Mouse (Mus musculus) MEL (cell line): Measurements from ENCODE around the gene Prr12. TPM values are rescaled to one million over a fixed set of nuclear protein-coding genes. Genes with fewer than 3 reads are reported as not detected.

ENCODE experiments used
- DNase-seq: peaks from one replicate; pipeline ENCODE4 v3.0.0; 2011; ENCODE audit warnings: low read depth, low spot score
- H3K27ac ChIP-seq: 2 replicates; pipeline ENCODE4 v1.5.1; 2012; ENCODE audit warnings: low read depth, mild to moderate bottlenecking, control low read depth, low read length, moderate library complexity; ENCODE audit not compliant: control insufficient read depth
- H3K27me3 ChIP-seq, 2 experiments: fragments of 150-350 bp in 1 of 2; sonication (generic) in 1 of 2; 2 replicates each; pipeline ENCODE4 v1.6.1; 2012; ENCODE audit warnings: low read length in 2 of 2, mild to moderate bottlenecking in 2 of 2, improper control_type of control experiment in 1 of 2, moderate library complexity in 1 of 2; ENCODE audit not compliant: insufficient read depth in 2 of 2, control insufficient read depth in 1 of 2
- H3K36me3 ChIP-seq, 2 experiments: 2 replicates each; pipeline ENCODE4 v1.6.1; 2012 to 2014; ENCODE audit warnings: low read length in 2 of 2, improper control_type of control experiment in 1 of 2, inconsistent platforms in 1 of 2, mild to moderate bottlenecking in 1 of 2; ENCODE audit not compliant: insufficient read depth in 2 of 2, control insufficient read depth in 1 of 2
- H3K4me1 ChIP-seq, 2 experiments: fragments of 150-350 bp in 1 of 2; sonication (generic) in 1 of 2; 2 replicates each; pipeline ENCODE4 v1.6.1; 2012; ENCODE audit warnings: low read length in 2 of 2, improper control_type of control experiment in 1 of 2, mild to moderate bottlenecking in 1 of 2; ENCODE audit not compliant: insufficient read depth in 2 of 2, control insufficient read depth in 1 of 2
- H3K4me3 ChIP-seq, 2 experiments: fragments of 150-350 bp in 1 of 2; sonication (generic) in 1 of 2; 2 replicates each; pipeline ENCODE4 v1.5.1; 2012; ENCODE audit warnings: low read depth in 2 of 2, low read length in 2 of 2, mild to moderate bottlenecking in 2 of 2, moderate library complexity in 2 of 2, control low read depth in 1 of 2, improper control_type of control experiment in 1 of 2; ENCODE audit not compliant: control insufficient read depth in 1 of 2, insufficient read depth in 1 of 2
- H3K79me2 ChIP-seq: 2 replicates; pipeline ENCODE4 v1.6.1; 2012; ENCODE audit warnings: mild to moderate bottlenecking, low read length, moderate library complexity; ENCODE audit not compliant: control insufficient read depth, poor library complexity, insufficient read depth
- H3K9ac ChIP-seq: 2 replicates; pipeline ENCODE4 v1.6.1; 2012; ENCODE audit warnings: low read depth, mild to moderate bottlenecking, control low read depth, low read length, moderate library complexity; ENCODE audit not compliant: control insufficient read depth, poor library complexity, severe bottlenecking
- H3K9me3 ChIP-seq: fragments of 150-350 bp; sonication (generic); replicated peaks from 2 replicates; pipeline ENCODE4 v1.6.1; 2012; ENCODE audit warnings: mild to moderate bottlenecking, low read length, improper control_type of control experiment, moderate library complexity; ENCODE audit not compliant: insufficient read depth
- CHD1 ChIP-seq: IDR thresholded peaks from 2 replicates; pipeline ENCODE4 v1.6.1; 2012; ENCODE audit warnings: low read depth, mild to moderate bottlenecking, inconsistent platforms, low read length, improper control_type of control experiment
- GABPA ChIP-seq: IDR thresholded peaks from 2 replicates; pipeline ENCODE4 v1.6.1; 2012; ENCODE audit warnings: low read depth, mild to moderate bottlenecking, inconsistent platforms, low read length, improper control_type of control experiment, moderate library complexity
- HCFC1 ChIP-seq: IDR thresholded peaks from 2 replicates; pipeline ENCODE4 v1.6.1; 2012; ENCODE audit warnings: low read depth, mild to moderate bottlenecking, inconsistent platforms, low read length, improper control_type of control experiment, moderate library complexity
- MAFK ChIP-seq: IDR thresholded peaks from 2 replicates; pipeline ENCODE4 v1.6.1; 2011; ENCODE audit warnings: low read depth, mild to moderate bottlenecking, low read length, improper control_type of control experiment, borderline replicate concordance
- MEF2A ChIP-seq: IDR thresholded peaks from 2 replicates; pipeline ENCODE4 v1.6.1; 2014; ENCODE audit warnings: low read depth, mild to moderate bottlenecking, inconsistent platforms, low read length, improper control_type of control experiment; ENCODE audit not compliant: poor library complexity, insufficient replicate concordance, severe bottlenecking; ENCODE audit errors: extremely low read depth
- MYC ChIP-seq: IDR thresholded peaks from 2 replicates; pipeline ENCODE4 v1.6.1; 2011; ENCODE audit warnings: low read depth, mild to moderate bottlenecking, low read length, improper control_type of control experiment, moderate library complexity
- POLR2A ChIP-seq, 2 experiments: IDR thresholded peaks; 2 replicates each; pipeline ENCODE4 v1.6.1; 2011 to 2012; ENCODE audit warnings: low read length in 2 of 2, mild to moderate bottlenecking in 2 of 2, control low read depth in 1 of 2, improper control_type of control experiment in 1 of 2, low read depth in 1 of 2, moderate library complexity in 1 of 2; ENCODE audit not compliant: control insufficient read depth in 1 of 2, insufficient read depth in 1 of 2, poor library complexity in 1 of 2
- POLR2AphosphoS5 ChIP-seq: IDR thresholded peaks from 2 replicates; pipeline ENCODE4 v1.6.1; 2012; ENCODE audit warnings: low read depth, borderline replicate concordance, mild to moderate bottlenecking, inconsistent platforms, low read length, moderate library complexity, mixed read lengths
- RCOR1 ChIP-seq: IDR thresholded peaks from 2 replicates; pipeline ENCODE4 v1.6.1; 2012; ENCODE audit warnings: low read depth, mild to moderate bottlenecking, inconsistent platforms, low read length, improper control_type of control experiment
- USF2 ChIP-seq, 2 experiments: IDR thresholded peaks; 2 replicates each; pipeline ENCODE4 v1.6.1; 2011 to 2012; ENCODE audit warnings: improper control_type of control experiment in 2 of 2, low read length in 2 of 2, borderline replicate concordance in 1 of 2, inconsistent platforms in 1 of 2, low read depth in 1 of 2, mild to moderate bottlenecking in 1 of 2; ENCODE audit not compliant: insufficient read depth in 1 of 2
- ZKSCAN1 ChIP-seq: IDR thresholded peaks from 2 replicates; pipeline ENCODE4 v1.6.1; 2012; ENCODE audit warnings: low read depth, mild to moderate bottlenecking, inconsistent platforms, low read length, improper control_type of control experiment, moderate library complexity
- ZNF384 ChIP-seq: IDR thresholded peaks from 2 replicates; pipeline ENCODE4 v1.6.1; 2012; ENCODE audit warnings: low read depth, mild to moderate bottlenecking, inconsistent platforms, low read length, improper control_type of control experiment
- polyA plus RNA-seq, 2 experiments: library from polyadenylated mRNA; stranded (reverse) in 1 of 2; unstranded in 1 of 2; fragments of >175 nt in 1 of 2; fragments of >200 nt in 1 of 2; gene quantifications; 2 replicates each; pipeline versions ENCODE4 v1.2.1 to v1.2.4; 2012; ENCODE audit warnings: low replicate concordance in 2 of 2, low read depth in 1 of 2; ENCODE audit not compliant: insufficient read length in 2 of 2, insufficient read depth in 1 of 2, missing spikeins in 1 of 2
- total RNA-seq: library from RNA; depleted of rRNA; stranded (reverse); fragments of 300-350 nt; gene quantifications from 2 replicates; pipeline ENCODE4 v1.2.3, GENCODE M21; 2012

Prr12 gene
- total and polyA plus RNA-seq, 3 experiments, result 3.5 to 32.1 TPM; not detected in 1

DNA sequence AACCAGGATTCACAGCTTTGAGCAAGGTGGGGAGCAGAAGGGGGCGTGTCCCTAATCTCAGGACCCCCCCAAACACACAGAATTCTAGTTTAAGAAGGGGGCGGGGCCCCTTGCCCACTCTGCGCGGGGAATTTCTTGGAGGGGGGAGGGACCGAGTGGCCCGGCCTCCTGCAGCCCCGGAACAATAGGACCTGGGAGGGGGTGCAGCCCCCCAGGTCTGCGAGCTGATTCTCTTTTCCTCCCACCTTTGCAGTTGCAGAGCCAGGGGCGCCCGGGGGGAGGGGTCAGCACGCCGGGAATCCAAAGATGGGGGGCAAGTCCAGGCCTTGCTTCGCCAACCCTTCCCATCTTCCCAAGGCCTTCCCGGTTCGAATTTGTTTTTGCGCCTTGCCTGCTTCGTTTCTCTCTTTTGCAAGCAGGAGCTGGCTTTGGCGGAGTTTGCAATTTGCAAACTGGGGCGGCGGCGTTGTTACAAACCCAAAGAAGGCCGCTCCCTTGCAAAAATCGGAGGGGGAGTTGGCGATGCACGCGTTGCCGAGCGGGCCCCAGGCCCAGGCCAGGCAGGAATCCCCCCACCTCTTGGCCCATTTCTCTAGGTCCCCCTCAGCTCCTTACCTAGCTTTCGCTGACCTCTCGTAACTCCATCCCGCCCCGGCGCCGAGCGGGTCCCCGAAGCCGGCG is 360 bp downstream of the Prr12 start:
- TF ChIP-seq GABPA (no peak), ZKSCAN1 (no peak), ZNF384 (no peak), POLR2AphosphoS5 (no peak), HCFC1 (no peak; the same call in 1 of the 2 replicates), MEF2A (no peak), CHD1 (0 out of 2 replicates have a peak, but pooled peaks have one; percentile 22), POLR2A (IDR thresholded peaks at IDR 0.05; ENCODE audit: control insufficient read depth in 1 of 2, insufficient read depth in 1 of 2, low read depth in 1 of 2, low read length in 2 of 2, poor library complexity in 1 of 2) (peak in 1 of 2 experiments; percentile 29; a peak in 1 of 4 replicates), USF2 (IDR thresholded peaks at IDR 0.05; ENCODE audit: borderline replicate concordance in 1 of 2, insufficient read depth in 1 of 2, low read depth in 1 of 2, low read length in 2 of 2) (no peak), MAFK (no peak)
- TF ChIP-seq, all 39 proteins: peak for 2
- Histone ChIP-seq H3K9me3 (no peaks in the 10 kb centered on the region), H3K79me2 (peaks cover 25% of the 10 kb centered on the region), H3K27me3 (no peaks in the 10 kb centered on the region), H3K36me3 (peaks cover 0 to 5% of the 10 kb centered on the region in 2 experiments; a peak in 3 of 4 replicates), H3K4me1 (peaks cover 3 to 15% of the 10 kb centered on the region in 2 experiments; a peak in 3 of 4 replicates), H3K4me3 (peak overlapping the region; percentile 66 to 93), H3K9ac (peak overlapping the region; percentile 81), H3K27ac (peak overlapping the region; percentile 78)
- DNase-seq, result peak; percentile 74

DNA sequence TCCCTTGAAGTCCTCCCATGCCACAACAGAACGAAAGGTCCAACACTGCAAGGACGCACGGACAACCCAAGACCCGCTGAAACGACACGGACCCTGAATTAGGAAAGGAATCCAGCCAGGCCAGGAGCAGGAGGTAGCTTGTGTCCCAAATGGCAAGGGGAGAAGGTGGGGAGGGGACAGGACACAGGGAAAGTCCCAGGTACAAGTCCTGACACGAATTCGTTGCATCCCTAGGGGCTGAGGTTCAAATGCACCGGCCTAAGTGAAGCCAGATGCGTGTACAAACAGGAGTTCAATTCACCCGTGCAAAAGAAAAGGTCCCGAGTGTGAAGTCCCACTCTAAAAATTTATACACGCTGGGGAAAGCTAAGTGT is 1.1 kb downstream of the Prr12 start:
- TF ChIP-seq MYC (0 out of 2 replicates have a peak, but pooled peaks have one; percentile 29), RCOR1 (no peak)
- no peak for DNase-seq
- H3K27ac ChIP-seq, result no peak overlapping the region
- H3K9me3 ChIP-seq, result no peaks in the 10 kb centered on the region
- H3K9ac ChIP-seq, result peak overlapping the region; percentile 81
- peak overlapping the region; percentile 66 to 93 for H3K4me3 ChIP-seq
- H3K27me3 ChIP-seq, result no peaks in the 10 kb centered on the region
- H3K4me1 ChIP-seq, result peaks cover 3 to 15% of the 10 kb centered on the region in 2 experiments; a peak in 3 of 4 replicates
- H3K36me3 ChIP-seq, result peaks cover 0 to 5% of the 10 kb centered on the region in 2 experiments; a peak in 3 of 4 replicates
- peaks cover 25% of the 10 kb centered on the region for H3K79me2 ChIP-seq
